Mouse (Mus musculus) fibroblast of lung, adult 2 months (primary cell): Measurements from ENCODE around the gene Gm19684.
"Not testable (repeated sequence)": the region's sequence is repeated elsewhere in the genome, so short reads cannot be mapped to it uniquely, and the experiment has no call there.

Experiments used
- DNase-seq: peaks from one replicate; pipeline ENCODE4 v3.0.0-alpha.2; 2011; ENCODE audit warnings: low read depth

Gene Gm19684

DNA sequence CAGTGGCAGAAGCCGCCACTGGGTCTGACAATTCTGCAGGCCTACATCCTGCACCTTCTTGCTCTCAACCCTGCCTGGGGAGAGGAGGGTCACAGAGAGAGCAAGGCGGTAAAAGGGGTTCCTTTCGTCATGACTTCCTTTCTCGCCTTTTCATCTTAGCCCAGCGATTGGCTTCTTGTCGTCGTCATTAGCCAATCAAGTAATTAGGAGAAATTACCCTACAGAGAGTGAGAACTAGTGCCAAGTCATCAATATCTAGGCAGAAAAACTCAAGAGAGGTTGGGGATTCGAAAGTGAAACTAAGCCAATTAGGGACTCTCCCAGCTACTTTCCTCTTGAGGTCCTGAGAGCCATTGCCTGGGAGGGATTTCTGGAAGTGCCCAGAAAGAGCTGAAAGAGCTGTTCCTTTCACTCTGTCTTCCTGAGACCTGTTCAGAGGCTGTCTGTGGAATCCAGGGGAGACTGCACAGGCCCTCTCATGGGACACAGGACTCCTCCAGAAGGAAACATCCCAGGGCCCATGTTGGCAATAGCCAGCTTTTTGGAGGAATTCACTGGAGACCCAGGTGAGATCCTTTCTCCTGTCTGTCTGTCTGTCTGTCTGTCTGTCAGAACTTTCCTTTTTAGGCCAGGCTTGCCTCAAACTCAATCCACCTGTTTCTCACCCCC lies at the start of gene Gm19684:
Gm19684 (plus strand) TSS at position 327 of the 669 bp plus-strand sequence.
- peak; percentile 36 for DNase-seq

DNA sequence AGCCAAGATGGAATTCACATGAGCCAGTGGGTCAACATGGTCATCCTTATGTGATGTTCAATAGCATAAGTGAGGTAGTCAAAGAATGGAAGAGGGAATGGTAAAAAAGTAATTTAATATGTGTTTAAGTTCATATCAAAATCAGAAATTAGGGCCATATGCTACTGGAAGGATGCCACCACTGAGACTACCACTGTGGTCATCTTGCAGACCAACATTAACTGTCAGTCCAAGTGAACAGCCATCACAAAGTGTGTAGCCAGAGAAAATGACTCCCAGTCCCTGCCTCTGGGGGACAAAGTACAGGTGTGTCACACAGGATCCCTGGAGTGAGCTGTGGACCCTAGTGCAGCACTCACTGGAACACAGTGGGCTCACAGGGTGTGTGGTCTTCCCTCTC lies 39.6 kb upstream of the Gm19684 start:
- DNase-seq = not testable (repeated sequence)

DNA sequence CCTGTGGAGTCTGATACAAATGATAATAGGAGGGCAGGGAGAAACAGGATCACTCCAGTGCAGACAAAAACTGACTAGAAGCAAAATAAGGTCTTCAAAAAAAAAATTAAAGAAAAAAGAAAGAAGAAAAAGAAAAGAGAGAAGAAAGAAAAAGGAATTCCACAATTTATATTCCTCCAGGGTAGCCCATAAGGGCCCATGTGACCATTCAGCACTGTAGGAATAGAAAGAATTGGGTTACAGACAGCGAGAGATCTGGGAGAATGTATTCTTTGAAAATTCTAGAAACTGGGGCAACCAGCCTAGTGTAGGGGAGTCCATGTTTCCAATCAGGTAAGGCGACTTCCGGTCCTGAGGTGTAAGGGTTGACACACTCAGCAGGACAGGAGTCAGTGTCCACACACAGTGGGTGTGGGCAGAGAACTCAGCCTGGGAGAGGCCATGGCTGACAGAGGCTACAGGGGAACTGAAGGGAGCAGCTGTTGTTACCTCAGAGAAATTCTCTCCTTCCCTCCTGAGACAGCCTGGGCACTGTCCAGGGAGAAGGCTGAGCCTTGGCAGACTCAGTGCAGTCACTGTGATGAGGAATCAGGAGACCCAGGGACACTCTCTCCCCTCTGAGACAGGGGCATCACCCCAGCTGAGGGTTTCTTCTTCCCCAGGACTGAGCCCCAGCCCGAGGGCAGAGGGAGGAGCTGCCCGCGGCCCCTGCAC lies 38.8 kb upstream of the Gm19684 start:
- DNase-seq = not testable (repeated sequence)

DNA sequence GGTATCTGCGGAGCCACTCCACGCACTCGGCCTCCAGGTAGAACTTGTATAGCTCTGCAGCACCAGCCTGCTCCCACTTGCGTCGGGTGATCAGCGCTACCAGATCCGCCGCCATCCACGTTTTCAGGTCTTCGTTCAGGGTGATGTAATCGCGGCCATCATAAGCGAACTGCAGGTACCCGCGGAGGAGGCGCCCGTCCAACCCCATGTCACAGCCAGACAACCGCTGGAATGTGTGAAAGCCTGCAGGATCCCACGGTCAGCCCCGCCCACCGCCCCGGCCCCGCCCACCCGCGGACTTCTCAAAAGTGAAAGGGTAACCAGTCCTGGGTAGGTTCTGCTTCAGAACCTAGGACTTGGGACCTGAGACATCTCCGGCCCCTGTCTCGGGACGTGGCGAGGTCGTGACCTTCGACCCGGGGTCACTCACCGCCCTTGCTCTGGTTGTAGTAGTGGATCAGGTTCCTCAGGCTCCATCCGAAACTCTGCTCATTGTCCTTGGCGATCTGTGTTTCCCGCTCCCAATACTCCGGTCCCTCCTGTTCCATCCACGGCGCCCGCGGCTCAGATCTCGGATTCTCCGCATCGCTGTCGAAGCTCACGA lies 38.1 kb upstream of the Gm19684 start:
- DNase-seq = peak; percentile 15

DNA sequence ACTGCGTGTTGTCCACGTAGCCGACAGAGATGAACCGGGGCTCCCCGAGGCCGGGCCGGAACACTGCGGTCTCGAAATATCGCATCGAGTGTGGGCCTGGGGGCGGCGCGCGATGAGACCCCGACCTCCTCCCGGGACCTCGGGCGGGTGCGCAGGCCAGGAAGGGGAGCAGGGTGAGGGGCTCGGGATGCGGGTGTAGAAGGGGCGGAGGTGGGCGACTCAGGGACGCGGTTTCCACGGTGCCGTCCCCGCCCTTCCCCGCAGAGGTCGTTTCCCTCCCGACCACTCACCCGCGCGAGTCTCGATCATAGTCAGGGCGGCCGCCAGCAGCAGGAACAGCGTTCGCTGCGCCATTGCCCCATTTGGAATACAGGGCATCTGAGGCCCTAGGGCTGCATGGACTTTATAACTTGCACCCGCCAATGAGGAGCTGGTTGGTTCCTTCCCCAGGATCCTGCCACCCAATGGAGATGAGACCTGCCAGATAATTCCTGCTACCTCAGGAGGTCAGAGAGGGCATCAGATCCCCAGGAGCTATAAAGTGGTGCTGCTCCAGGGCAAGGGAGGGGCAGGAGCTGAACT lies 37.5 kb upstream of the Gm19684 start:
- DNase-seq = no peak

DNA sequence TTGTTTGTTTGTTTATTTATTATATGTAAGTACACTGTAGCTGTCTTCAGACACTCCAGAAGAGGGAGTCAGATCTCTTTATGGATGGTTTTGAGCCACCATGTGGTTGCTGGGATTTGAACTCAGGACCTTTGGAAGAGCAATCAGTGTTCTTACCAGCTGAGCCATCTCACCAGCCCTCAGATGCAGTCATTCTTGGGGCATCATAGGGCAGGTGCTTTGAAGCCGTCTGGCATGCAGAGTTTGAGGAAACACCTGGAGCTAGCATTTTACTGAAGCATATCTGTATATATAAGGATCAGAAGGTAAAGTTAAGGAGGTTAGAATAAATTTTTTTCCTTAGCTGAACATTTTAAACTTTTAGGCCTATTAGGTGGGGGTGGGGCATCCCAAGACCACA lies 35.5 kb upstream of the Gm19684 start:
- DNase-seq = not testable (repeated sequence)

DNA sequence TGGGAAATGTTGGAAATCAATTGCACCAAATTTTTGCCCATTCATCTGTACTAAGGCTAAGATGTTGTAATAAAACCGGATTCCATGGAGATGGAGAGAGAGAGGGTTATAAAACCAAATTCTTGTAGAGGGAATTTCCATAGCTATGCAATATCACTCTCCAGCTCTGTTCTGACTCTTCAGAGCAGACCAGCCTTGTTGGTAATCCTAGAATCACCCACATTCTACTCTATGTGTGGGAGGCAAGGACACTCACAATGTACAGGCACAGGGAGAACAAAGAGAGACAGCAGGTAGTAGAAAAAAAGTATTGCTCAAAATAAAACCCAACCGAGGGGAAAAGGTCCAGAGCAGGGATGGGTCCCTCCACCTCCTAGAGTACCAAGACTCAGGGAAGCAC lies 29.5 kb upstream of the Gm19684 start:
- not testable (repeated sequence) for DNase-seq

DNA sequence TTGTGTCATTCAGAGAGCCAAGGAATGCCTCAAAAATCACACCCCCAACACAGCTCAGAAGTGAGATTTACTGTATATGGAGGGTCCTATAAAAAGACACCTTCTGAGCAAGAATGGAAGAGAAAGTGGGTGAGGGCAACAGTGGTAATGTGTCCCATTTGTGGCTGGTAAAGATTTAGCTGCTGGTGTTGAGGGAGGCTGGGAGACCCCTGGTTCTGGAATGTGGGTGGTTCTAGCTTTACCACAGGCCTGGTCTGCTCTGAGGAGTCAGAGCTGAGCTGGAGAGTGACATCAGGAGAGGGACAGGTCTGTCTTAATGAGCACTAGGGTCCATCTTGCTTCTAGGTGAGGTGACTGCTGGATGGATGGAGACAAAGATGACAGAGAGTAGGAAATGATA lies 29.0 kb upstream of the Gm19684 start:
- not testable (repeated sequence) for DNase-seq

DNA sequence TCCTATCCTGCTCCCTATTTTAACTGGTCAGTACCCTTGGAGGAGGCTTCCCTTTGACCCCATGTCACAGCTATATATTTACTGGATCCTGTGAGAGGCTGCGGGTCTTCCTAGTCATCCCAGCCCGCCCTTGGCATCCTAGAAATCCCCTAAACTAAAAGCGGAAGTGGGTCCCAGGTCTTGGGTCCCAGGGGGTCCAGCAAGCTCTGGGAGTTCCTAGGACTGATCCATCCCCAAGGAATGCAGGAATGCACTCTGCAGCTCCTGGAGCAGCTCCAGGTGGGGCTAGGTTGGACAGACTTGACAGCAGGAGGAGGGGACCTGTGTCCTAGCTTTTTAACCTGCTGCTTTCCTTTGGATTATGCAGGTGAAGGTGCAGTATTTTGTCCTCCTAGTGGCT lies 27.5 kb upstream of the Gm19684 start:
- no peak for DNase-seq

DNA sequence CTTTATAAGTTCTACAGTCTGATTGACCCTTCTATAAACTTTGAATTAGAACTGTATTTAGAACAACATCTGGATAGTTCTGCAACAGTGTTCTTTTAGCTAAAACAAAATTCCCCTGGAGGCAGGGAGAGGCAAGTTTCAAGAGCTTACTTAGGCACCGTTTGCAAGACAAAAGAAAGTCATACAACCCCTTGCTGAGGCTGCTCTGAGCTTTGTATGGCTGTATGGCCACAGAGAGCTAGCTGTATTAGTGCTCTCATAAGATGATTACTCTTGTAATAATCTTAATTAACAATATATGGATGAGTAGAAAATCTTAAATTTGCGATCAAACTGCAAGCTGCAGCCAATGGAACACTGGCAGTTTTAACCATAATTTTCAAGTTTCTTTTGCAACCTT lies 21.9 kb upstream of the Gm19684 start:
- DNase-seq = not testable (repeated sequence)

DNA sequence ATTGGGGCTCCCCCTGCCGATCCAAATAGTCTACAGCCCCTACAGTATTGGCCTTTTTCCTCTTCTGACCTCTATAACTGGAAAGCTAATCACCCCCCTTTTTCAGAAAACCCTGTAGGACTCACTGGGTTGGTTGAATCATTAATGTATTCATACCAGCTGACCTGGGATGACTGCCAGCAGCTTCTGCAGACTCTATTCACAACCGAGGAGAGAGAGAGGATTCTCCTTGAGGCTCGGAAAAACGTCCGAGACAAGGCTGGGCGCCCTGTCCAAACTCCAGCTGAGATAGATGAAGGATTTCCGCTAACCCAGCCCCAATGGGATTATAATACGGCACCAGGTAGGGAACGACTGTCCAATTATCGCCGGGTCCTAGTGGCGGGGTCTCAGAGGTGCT lies 19.4 kb upstream of the Gm19684 start:
- DNase-seq = not testable (repeated sequence)

DNA sequence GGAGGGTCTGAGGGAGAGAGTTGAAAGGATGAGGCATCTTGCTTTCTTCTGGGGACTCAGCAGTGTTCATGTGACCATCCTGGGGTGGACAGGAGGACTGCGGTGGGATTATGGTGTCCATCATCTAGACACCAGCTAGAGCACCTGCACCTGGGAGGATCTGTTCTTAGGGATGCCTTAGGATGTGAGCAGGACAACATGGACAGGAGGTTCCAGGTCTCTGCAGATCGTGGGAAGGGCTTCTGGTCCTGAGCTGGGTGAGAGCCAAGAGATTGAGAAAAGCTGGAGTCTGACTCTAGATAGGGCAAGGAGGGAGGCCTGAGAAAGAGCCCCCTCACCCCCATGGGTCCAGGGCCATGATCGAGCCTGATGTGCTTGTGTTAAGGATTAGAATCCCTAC lies 11.3 kb upstream of the Gm19684 start:
- DNase-seq = not testable (repeated sequence)

DNA sequence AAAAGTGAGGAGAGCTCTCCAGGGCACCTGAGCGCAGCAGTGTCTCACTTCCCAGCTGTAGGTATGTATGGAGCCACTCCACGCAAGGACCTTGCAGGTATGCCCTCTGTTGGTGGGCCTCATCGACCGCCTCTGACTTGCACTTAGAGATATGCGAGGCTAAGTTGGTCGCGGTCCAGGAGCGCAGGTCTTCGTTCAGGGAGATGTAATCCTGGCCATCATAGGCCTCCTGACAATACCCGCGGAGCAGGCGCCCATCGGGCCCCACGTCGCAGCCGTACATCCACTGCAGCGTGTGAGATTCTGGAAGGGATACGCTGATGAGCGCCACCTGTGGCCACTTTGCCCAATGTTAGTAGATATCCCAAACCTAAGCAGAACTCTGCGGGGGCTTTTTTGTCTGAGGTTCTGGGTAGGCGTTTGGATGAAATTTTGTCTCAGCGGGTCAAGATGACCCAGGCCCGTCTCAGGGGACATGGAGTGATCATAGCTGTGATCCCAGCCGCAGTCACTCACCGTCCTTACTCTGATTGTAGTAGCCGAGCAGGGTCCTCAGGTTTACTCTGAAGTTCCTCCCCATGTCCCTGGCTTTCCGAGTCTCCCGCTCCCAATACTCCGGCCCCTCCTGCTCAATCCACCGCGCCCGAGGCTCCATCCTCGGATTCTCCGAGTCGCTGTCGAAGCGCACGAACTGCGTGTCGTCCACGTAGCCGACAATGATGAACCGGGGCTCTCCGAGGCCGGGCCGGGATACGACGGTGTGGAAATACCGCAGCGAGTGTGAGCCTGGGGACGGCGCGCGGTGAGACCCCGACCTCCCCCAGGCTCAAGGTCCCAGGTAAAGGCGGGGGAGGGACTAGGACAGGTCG lies 10.6 kb upstream of the Gm19684 start:
- not testable (repeated sequence) for DNase-seq

DNA sequence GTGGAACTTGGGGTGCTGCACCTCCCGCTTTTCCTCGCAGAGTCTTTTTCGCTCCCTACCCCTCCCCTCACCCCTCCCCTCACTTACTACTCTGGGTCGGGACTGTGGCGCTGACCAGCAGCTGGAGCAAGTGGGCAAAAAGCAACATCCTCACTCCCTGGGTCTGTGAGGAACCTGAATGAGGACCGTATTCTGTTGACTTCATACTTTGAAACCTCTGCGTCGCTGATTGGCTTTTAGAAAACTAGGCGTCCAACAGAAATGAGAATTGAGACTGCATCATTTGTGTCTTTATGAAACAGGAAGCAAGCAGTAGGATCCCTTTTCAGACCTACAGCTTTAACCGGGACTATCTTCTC lies 10.0 kb upstream of the Gm19684 start:
- DNase-seq = peak; percentile 17

DNA sequence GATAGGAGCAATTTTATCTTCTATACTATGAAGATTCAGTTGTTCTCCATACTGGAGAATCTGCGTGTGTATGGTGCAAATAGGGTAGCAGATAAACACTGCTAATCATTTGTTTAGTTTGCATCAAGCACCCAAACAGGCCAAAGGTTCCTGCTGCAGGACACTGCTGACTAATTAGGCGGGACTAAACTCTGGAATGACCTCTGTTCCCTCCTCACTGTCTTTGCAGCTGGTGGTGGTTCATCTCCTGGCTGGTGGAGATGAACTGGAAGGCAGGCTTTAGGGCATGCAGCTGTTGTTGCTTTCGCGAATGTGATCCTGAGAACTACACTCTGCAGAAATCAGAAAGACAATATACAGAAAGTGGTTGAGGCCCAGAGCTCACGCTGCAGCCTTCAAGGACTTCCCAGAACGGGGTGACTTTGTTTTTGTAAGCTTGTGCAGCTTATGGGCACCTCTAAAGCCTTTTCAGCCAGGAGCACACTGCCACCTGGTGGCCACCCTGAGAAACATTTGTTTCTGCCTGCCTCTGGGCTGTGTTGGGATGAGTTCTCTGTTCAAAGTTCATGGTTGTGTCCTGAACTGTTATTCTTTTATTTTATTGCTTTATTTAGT lies 7.4 kb upstream of the Gm19684 start:
- not testable (repeated sequence) for DNase-seq

DNA sequence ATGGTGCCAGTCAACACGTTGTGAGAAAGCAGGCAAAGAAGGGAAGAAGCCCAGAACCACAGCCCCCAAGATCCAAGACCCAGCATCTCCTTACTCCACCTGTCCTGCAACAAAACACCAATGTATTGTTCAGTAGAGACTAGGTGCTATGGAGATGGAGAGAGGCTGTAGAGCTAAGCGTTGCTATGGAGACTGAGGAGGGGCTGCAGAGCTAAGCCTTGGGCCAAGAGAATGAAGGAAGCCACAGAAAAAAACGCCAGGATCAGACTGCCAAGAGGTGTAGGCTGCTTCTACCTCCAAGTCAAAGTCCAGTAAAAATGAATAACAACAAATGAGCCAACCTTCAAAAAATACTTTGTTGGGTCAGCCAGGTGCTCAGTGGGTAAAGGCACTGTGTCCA lies 4.9 kb upstream of the Gm19684 start:
- DNase-seq = not testable (repeated sequence)

DNA sequence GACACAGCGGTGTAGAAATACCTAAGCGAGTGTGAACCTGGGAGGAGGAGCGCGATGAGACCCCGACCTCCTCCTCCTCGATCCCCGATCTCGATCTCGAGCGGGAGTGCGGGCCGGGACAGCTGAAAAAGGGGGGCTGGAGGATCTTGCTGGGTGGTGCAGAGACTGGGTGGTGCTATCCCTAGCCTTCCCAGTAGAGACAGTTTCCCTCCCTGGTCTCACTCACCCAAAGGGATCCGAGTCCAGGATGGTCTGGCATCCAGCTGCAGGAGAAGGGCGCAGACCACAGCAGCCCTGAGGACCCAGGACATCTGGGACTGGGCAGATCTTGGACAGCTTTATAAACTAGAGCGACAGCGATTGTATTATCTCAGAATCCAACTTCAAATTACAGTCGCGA lies 639 bp upstream of the Gm19684 start:
- DNase-seq = not testable (repeated sequence)

DNA sequence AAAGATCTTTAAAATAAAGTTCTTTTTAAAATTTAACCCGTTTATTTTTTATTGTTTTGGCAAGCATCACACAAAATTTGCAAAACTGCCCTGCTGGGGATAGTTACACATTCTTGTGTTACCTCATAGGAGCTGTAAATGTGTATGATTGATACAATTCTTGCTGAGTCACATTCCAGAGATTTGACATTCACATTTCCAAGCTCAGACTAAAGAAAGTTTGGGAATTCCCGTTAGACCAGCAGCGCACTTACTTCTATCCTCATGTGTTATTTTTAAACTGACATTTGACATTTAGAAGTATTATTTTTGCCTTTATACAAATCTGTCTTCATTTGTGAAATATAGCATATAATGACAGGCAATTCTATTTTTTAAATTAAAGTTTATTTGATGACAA lies 2.6 kb downstream of the Gm19684 start:
- not testable (repeated sequence) for DNase-seq

DNA sequence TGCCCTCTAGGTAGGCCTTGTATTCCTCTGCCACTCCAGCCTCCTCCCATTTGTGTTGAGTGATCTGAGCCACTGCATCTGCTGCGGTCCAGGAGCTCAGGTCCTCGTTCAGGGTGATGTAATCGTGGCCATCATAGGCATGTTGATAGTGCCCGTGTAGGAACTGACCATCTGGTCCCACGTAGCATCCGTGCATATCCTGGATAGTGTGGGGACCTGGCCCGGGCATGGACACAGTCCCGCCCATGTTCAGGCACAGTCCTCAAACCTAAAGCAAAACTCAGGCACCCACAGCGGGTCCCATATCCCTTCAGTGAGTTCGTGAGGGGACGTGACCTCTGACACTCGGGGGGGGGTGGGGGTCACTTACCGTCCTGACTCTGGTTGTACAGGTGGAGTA lies 7.0 kb downstream of the Gm19684 start:
- DNase-seq = not testable (repeated sequence)

DNA sequence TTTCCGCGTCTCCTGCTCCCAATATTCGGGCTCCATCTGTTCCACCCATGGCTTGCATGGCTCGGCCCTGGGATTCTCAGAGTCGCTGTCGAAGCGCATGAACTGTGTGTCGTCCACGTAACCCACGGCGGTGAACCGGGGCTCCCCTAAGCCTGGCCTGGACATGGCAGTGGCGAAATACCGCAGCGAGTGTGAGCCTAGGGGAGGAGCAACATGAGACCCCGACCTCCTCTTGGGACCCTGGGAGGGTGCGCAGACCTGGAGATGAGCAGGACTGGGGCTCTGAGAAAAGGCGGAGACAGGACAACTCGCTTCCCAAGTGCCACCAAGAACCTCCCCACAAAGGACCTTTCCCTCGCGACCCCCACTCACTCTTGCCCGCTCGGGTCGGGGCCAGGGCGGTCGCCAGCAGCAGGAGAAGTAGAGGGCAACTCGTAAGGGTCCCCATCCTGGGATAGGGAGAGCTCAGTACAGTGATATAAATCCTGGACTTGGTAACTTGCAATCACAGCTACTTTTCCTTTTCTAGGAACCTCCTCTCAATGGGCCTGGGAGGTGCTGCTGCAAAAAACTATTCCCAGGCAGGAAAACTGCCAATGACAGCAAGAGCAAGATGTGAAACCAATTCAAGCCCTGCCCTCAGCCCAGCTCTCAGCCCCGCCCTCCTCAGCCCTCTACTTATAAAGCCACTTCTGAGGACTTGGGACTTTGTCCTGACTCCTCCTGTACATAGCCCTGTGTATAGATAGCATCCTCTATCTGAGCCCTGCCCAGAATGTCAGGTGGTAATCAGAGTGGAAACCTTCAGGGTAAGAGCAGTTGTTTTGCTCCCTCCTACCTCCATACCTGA lies 7.7 kb downstream of the Gm19684 start, which contains the start of gene Gm7030:
Gm7030 (minus strand) TSS at position 458 of the 850 bp plus-strand sequence.
- DNase-seq = not testable (repeated sequence)
